Mouse (Mus musculus): Measurements from ENCODE around the gene Zfp354a.
"Not testable (repeated sequence)": the region's sequence is repeated elsewhere in the genome, so short reads cannot be mapped to it uniquely, and the experiment has no call there.

The Zfp354a gene

GRCm38 (mm10) chr11:51059151-51059571 lies at the start of gene Zfp354a:
Zfp354a (plus strand) TSS chr11:51059257.
- peak; percentile 59 for DNase-seq (ENCODE audit: low spot score)

GRCm38 (mm10) chr11:51011821-51012220 lies 47.2 kb upstream of the Zfp354a start:
- peak; percentile 2 for DNase-seq (ENCODE audit: low spot score)

GRCm38 (mm10) chr11:51013936-51014335 lies 45.1 kb upstream of the Zfp354a start, which contains the start of gene Olfr54:
Olfr54 (plus strand) TSS chr11:51014236.
- no peak for DNase-seq (ENCODE audit: low spot score)

DNA sequence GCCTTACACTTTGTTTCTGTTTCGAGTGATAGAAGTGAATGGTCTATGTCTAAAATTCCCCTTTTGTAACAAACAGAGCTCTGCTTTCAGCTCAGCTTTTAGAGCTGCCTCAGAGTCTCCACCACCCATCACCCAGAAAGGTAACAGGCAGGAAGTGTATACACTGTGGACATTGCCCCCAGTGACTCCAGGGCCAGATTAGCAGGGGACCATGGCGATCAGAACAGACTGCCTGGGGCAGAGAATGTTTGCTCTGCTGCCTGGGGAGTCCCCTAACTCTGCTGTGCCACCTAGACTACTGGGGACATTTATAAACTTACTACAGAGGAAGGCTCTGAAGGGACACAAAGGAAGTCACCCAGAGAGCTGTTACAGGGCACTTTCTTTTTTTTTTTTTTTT lies 42.7 kb upstream of the Zfp354a start:
- no peak for DNase-seq (ENCODE audit: low spot score)

- not testable (repeated sequence) for DNase-seq (ENCODE audit: low spot score)
Measured at GRCm38 (mm10) chr11:51026811-51027210, 32.2 kb upstream of the Zfp354a start.

DNA sequence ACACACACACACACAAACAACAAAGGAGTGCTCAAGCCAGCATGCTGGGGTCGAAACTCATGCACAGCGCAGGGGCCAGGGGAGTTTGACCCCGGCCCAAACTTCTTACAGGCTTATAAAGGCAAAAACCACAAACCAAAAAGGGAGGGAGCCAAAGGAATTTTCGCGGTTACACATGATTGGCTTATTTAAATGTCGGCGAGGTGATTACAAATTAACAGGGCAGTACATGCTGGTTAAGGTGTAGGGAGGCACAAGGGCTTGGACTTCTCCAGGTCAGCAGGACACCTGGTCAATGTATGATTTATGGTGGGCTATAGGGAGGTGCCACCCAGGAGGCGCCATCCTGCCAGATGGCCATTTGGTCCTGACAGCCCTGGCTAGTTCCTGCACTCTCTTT lies 29.7 kb upstream of the Zfp354a start:
- not testable (repeated sequence) for DNase-seq (ENCODE audit: low spot score)

DNA sequence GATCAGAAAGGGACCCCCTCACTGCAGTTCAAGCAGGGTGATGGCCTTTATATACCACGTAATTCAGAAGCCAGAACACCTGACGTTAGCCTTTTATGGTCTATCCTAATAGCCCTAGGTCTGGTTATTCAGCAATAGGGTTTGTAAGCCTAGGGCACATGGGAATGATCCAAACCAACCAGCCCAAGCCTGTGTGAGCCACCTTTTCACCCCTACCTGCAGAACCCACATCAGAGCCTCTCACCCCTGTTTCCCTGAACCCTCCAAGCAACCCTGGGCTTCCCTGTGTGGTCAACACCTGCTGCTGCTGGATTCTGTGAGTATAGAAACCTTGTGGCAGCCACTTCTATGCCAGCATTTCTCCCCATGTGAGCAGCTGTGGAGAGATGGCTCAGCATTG lies 28.8 kb upstream of the Zfp354a start:
- DNase-seq (ENCODE audit: low spot score): no peak

- peak; percentile 16 for DNase-seq (ENCODE audit: low spot score)
Measured at GRCm38 (mm10) chr11:51032851-51033250, 26.2 kb upstream of the Zfp354a start.

GRCm38 (mm10) chr11:51034141-51034540 lies 24.9 kb upstream of the Zfp354a start:
- DNase-seq (ENCODE audit: low spot score): not testable (repeated sequence)

- DNase-seq (ENCODE audit: low spot score): no peak
Measured at GRCm38 (mm10) chr11:51035951-51036350, 23.1 kb upstream of the Zfp354a start.

DNA sequence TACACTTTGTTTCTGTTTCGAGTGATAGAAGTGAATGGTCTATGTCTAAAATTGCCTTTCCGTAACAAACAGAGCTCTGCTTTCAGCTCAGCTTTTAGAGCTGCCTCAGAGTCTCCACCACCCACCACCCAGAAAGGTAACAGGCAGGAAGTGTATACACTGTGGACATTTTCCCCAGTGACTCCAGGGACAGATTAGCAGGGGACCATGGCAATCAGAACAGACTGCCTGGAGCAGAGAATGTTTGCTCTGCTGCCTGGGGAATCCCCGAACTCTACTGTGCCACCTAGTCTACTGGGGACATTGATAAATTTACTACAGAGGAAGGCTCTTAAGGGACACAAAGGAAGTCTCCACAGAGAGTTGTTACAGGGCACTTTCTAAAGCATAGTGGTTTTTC lies 14.3 kb upstream of the Zfp354a start:
- not testable (repeated sequence) for DNase-seq (ENCODE audit: low spot score)

DNA sequence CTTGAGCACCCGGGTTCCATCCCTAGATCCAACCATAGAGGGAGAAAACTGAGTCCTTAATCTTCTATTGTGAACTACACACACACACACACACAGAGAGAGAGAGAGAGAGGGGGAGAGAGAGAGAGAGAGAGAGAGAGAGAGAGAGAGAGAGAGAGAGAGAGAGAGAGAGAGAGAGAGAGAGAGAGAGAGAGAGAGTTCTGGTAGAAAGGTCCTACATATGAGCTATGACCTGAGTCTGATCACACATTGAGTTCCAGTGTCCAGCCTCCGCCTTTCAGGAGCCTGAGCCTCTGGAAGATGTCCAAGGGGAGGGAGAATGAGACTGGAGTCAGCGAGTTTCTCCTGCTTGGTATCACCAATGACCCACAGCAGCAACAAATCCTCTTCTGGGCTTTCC lies 11.2 kb upstream of the Zfp354a start, which contains the start of gene Olfr1375:
Gene Olfr1375 (plus strand): TSS at position 301 of the 400 bp plus-strand sequence.
- not testable (repeated sequence) for DNase-seq (ENCODE audit: low spot score)

DNA sequence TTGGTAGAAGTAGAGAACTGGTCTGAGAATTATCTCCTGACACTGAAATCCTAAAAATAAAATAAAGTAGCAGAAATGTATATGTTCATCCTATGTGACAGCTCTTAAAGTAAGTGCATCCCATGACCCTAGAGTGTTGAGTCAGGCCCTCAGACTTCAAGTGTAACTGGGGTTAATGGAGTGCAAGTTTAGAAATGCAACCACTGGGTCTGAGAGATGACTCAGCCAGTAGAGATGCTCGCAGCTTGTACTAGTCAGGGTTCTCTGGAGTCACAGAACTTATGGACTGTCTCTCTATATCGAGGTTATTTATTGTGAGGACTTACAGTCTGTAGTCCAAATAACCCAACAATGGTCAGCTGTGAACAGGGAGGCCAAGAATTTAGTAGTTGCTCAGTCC lies 7.4 kb upstream of the Zfp354a start:
- no peak for DNase-seq (ENCODE audit: low spot score)

- DNase-seq (ENCODE audit: low spot score): no peak
Measured at GRCm38 (mm10) chr11:51053230-51053629, 5.8 kb upstream of the Zfp354a start.

- DNase-seq (ENCODE audit: low spot score): no peak
Measured at GRCm38 (mm10) chr11:51059640-51060039, 583 bp downstream of the Zfp354a start.

DNA sequence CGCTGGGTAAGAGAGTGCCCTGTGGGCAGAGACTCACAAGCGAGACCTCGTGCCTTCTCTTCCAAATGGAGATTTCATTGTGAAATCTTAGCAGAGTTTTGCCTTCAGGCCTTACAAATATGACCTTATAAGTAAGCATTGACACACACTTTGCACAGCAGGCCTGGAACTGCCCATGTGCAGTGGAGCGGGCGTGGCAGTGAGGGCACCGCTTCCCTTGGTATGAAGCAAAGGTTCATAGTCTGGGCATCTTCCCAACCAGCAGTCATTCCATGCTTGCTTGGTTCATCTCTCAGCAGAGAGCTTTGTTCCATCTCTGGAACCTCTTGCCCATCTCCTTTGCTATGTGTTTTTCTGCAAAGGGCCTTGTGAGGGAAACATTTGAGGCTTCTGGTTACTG lies 1.9 kb downstream of the Zfp354a start:
- no peak for DNase-seq (ENCODE audit: low spot score)

GRCm38 (mm10) chr11:51063276-51063675 lies 4.2 kb downstream of the Zfp354a start:
- DNase-seq (ENCODE audit: low spot score): no peak

- DNase-seq (ENCODE audit: low spot score): no peak
Measured at GRCm38 (mm10) chr11:51063841-51064240, 4.8 kb downstream of the Zfp354a start.

DNA sequence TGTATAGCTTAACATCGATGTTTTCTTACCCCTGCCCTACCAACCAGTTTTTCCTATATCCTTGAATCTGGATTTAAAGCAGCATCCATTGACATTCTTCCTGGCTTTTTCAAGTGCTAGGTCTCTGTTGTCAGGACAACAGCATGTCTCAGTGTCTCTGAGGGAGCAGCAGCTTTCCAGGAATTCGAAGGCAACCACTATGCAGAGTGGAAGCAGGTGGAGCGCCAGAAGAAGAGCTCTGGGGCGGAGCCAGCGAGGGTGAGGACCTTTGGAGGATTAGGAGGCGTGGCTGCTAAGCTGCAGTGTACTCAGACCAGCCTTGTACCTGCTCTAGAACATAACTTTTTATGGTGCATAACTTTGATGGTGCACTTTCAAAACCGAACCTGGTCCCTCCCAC lies 25.5 kb downstream of the Zfp354a start:
- no peak for DNase-seq (ENCODE audit: low spot score)

- DNase-seq (ENCODE audit: low spot score): no peak
Measured at GRCm38 (mm10) chr11:51085269-51085668, 26.2 kb downstream of the Zfp354a start.

- no peak for DNase-seq (ENCODE audit: low spot score)
Measured at GRCm38 (mm10) chr11:51107261-51107660, 48.2 kb downstream of the Zfp354a start.

DNA sequence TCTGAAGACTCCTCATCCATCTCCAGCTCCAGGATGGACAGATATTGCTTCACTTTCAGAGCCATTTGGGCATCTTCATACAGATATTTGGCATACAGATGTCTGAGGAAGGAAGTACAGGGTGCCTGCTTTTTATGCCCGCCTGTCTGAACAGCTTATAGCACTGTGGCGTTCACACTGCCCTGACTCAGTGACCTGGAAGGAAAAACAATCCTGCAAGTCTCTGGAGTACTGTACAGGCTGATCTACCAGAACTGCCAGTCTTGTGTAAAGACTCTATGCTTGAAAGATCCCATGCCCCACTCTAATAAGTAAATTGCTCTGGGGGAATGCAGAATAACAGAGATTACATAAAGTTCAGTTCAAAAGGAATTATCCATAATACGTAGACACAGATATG lies 51.6 kb downstream of the Zfp354a start:
- no peak for DNase-seq (ENCODE audit: low spot score)

Measured in lung, postnatal 25 days (tissue).